Mouse (Mus musculus): ENCODE data around the gene Aldh16a1. TPM values are rescaled to one million over a fixed set of nuclear protein-coding genes. Genes with fewer than 3 reads are reported as not detected.
A peak's percentile ranks its signal among the peaks of the same experiment; 100 is the strongest.

Gene Aldh16a1
- polyA plus RNA-seq, 1 experiment = 12.8 TPM

- no peak for TF ChIP-seq POLR2A (IDR thresholded peaks at IDR 0.05; ENCODE audit: control insufficient read depth, low read depth, low read length)
- TF ChIP-seq CTCF (IDR thresholded peaks at IDR 0.05; ENCODE audit: control insufficient read depth, insufficient read depth, insufficient replicate concordance, low read depth, low read length) = no peak
- no peak overlapping the region for H3K4me3 ChIP-seq (ENCODE audit: control insufficient read depth, low read depth, low read length)
- H3K27ac ChIP-seq (ENCODE audit: control insufficient read depth, insufficient read depth, low read depth, low read length) = no peak overlapping the region
- H3K27me3 ChIP-seq (ENCODE audit: control insufficient read depth, insufficient read depth, low read length) = no peaks in the 10 kb centered on the region
- no peaks in the 10 kb centered on the region; the same call in none of the 2 replicates for H3K4me1 ChIP-seq (ENCODE audit: control insufficient read depth, insufficient read depth, low read length)
- H3K36me3 ChIP-seq (ENCODE audit: control insufficient read depth, insufficient read depth, low read length) = no peaks in the 10 kb centered on the region
Observed at GRCm38 (mm10) chr7:45141914-45142313, 12.5 kb downstream of the Aldh16a1 start.

GRCm38 (mm10) chr7:45141319-45141718, 13.1 kb downstream of the Aldh16a1 start:
- no peaks in the 10 kb centered on the region for H3K27me3 ChIP-seq (ENCODE audit: control insufficient read depth, insufficient read depth, low read length)
- no peak overlapping the region for H3K27ac ChIP-seq (ENCODE audit: control insufficient read depth, insufficient read depth, low read depth, low read length)
- H3K4me3 ChIP-seq (ENCODE audit: control insufficient read depth, low read depth, low read length) = no peak overlapping the region
- no peaks in the 10 kb centered on the region for H3K36me3 ChIP-seq (ENCODE audit: control insufficient read depth, insufficient read depth, low read length)
- H3K4me1 ChIP-seq (ENCODE audit: control insufficient read depth, insufficient read depth, low read length) = no peaks in the 10 kb centered on the region; the same call in none of the 2 replicates
- TF ChIP-seq CTCF (IDR thresholded peaks at IDR 0.05; ENCODE audit: control insufficient read depth, insufficient read depth, insufficient replicate concordance, low read depth, low read length) (no peak), POLR2A (IDR thresholded peaks at IDR 0.05; ENCODE audit: control insufficient read depth, low read depth, low read length) (no peak)

GRCm38 (mm10) chr7:45139904-45140723, 14.3 kb downstream of the Aldh16a1 start:
- H3K4me3 ChIP-seq (ENCODE audit: control insufficient read depth, low read depth, low read length) = no peak overlapping the region
- H3K36me3 ChIP-seq (ENCODE audit: control insufficient read depth, insufficient read depth, low read length) = no peaks in the 10 kb centered on the region
- H3K27me3 ChIP-seq (ENCODE audit: control insufficient read depth, insufficient read depth, low read length) = no peaks in the 10 kb centered on the region
- H3K4me1 ChIP-seq (ENCODE audit: control insufficient read depth, insufficient read depth, low read length) = peaks cover 2% of the 10 kb centered on the region
- TF ChIP-seq CTCF (IDR thresholded peaks at IDR 0.05; ENCODE audit: control insufficient read depth, insufficient read depth, insufficient replicate concordance, low read depth, low read length) (no peak), POLR2A (IDR thresholded peaks at IDR 0.05; ENCODE audit: control insufficient read depth, low read depth, low read length) (no peak)
- no peak overlapping the region for H3K27ac ChIP-seq (ENCODE audit: control insufficient read depth, insufficient read depth, low read depth, low read length)

- Histone ChIP-seq H3K4me3 (ENCODE audit: control insufficient read depth, low read depth, low read length) (peak overlapping the region; percentile 37), H3K36me3 (ENCODE audit: control insufficient read depth, insufficient read depth, low read length) (no peaks in the 10 kb centered on the region), H3K4me1 (ENCODE audit: control insufficient read depth, insufficient read depth, low read length) (peaks cover 11% of the 10 kb centered on the region), H3K27me3 (ENCODE audit: control insufficient read depth, insufficient read depth, low read length) (no peaks in the 10 kb centered on the region), H3K27ac (ENCODE audit: control insufficient read depth, insufficient read depth, low read depth, low read length) (no peak overlapping the region)
- TF ChIP-seq CTCF (IDR thresholded peaks at IDR 0.05; ENCODE audit: control insufficient read depth, insufficient read depth, insufficient replicate concordance, low read depth, low read length) (no peak), POLR2A (IDR thresholded peaks at IDR 0.05; ENCODE audit: control insufficient read depth, low read depth, low read length) (no peak)
Observed at GRCm38 (mm10) chr7:45138403-45138802, 16.0 kb downstream of the Aldh16a1 start.

DNA sequence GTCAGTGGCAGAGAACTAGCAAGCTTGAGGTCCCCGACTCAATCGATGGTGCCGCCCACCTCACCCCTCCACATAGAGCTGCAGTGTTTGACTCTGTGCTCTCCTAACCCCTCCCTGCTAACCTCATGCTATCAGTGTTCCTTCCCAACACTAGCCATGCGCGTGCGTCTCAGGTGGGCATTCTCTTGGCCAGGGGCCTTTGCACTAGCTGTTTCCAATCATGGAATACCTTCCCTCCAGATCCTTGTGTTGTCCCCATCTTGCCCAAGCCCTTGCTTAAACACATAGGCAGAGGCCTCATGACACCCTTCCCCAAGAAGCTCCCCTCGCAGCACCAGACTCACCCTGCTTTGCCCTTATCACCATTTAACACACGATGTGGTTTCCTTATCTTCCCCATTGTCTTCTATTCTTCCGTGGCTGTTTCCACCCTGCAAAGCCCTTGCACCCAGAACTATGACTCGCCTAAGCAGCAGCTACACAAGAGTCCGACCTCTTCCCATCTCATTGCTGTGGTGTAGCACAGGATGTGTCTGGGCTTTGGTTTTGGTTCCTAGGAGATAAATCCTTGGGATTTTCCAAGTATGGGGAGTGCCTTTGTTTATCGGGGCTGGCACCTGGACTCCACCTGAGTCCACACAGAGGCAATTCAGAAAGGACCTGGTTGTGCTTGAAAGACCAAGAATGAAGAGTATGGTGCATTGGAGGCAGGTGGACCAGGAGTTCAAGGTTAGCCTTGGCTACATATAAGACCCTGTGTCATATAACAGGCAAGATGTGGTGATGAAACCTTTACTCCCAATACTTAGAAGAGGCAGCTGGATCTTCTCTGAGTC, 17.0 kb downstream of the Aldh16a1 start:
- H3K36me3 ChIP-seq (ENCODE audit: control insufficient read depth, insufficient read depth, low read length) = no peaks in the 10 kb centered on the region
- no peak overlapping the region for H3K27ac ChIP-seq (ENCODE audit: control insufficient read depth, insufficient read depth, low read depth, low read length)
- TF ChIP-seq CTCF (IDR thresholded peaks at IDR 0.05; ENCODE audit: control insufficient read depth, insufficient read depth, insufficient replicate concordance, low read depth, low read length) (no peak), POLR2A (IDR thresholded peaks at IDR 0.05; ENCODE audit: control insufficient read depth, low read depth, low read length) (no peak)
- H3K27me3 ChIP-seq (ENCODE audit: control insufficient read depth, insufficient read depth, low read length) = no peaks in the 10 kb centered on the region
- H3K4me3 ChIP-seq (ENCODE audit: control insufficient read depth, low read depth, low read length) = no peak overlapping the region
- peaks cover 11% of the 10 kb centered on the region for H3K4me1 ChIP-seq (ENCODE audit: control insufficient read depth, insufficient read depth, low read length)

DNA sequence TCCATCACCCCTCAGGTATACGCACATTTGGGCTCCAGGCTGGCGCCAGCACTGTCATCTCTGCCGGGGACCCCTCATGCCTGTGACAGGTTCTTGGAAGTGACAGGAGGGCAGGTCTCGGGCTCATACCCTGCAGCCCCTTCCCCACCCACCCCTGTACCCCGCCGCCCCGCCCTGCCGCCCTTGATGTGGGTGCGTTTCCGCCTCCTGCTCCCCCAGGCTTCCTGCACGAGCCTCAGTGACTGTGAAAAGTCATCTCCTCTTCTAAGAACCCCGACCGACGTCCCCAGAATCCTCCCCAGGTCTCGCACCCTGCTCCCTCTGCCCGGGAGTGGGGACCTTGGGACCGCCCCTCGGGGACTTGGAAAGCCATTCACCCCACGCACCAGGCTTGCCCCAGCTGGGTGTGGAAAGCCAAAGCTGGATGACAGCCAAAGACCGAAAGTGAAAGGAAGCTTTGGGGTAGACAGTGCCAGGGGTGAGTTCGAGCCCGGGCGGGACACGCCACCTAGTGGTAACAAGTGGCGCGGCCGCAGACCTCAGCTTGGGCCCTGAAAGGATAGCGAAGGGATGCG, 18.3 kb downstream of the Aldh16a1 start, which contains the start of the genes Gm45713 and Flt3l:
Gene Gm45713 (minus strand): TSS at position 239 of the 575 bp plus-strand sequence.
Gene Flt3l (minus strand): TSS at position 440 of the 575 bp plus-strand sequence.
- H3K27ac ChIP-seq (ENCODE audit: control insufficient read depth, insufficient read depth, low read depth, low read length) = no peak within 1 kb of the TSS
- peaks cover 11% of the 10 kb centered on the region for H3K4me1 ChIP-seq (ENCODE audit: control insufficient read depth, insufficient read depth, low read length)
- no peaks in the 10 kb centered on the region for H3K36me3 ChIP-seq (ENCODE audit: control insufficient read depth, insufficient read depth, low read length)
- peak within 1 kb of the TSS; percentile 74 for H3K4me3 ChIP-seq (ENCODE audit: control insufficient read depth, low read depth, low read length)
- no peaks in the 10 kb centered on the region for H3K27me3 ChIP-seq (ENCODE audit: control insufficient read depth, insufficient read depth, low read length)
- TF ChIP-seq CTCF (IDR thresholded peaks at IDR 0.05; ENCODE audit: control insufficient read depth, insufficient read depth, insufficient replicate concordance, low read depth, low read length) (peak; percentile 93), POLR2A (IDR thresholded peaks at IDR 0.05; ENCODE audit: control insufficient read depth, low read depth, low read length) (no peak)
